13 mouse cellular contexts compared by ENCODE assay signal in genomic region chr17:70808837-70809236, GRCm38 (mm10). TPM values are rescaled to one million over a fixed set of nuclear protein-coding genes. Genes with fewer than 3 reads are reported as not detected.
DNase-seq lines count a peak whose midpoint lies in the region; ATAC-seq lines count a peak whose summit lies in the region.
"Had no signal": no experiment of that assay in that cellular context is flagged by ENCODE, and none has a peak within 500 bp of the region (broad histone marks: within the 10 kb centered on the region; RNA-seq: fewer than 3 reads in every experiment).

No protein-coding gene starts in this region.

- no peaks in the 10 kb centered on the region for H3K9me3 ChIP-seq in hindbrain, embryonic 15.5 days
- H3K9me3 ChIP-seq in hindbrain, embryonic 10.5 days: no peaks in the 10 kb centered on the region
- H3K9me3 ChIP-seq in neural tube, embryonic 12.5 days: no peaks in the 10 kb centered on the region
- H3K9me3 ChIP-seq in limb, embryonic 13.5 days: no peaks in the 10 kb centered on the region
- H3K9me3 ChIP-seq in midbrain, embryonic 16.5 days (replicated peaks; ENCODE audit: control insufficient read depth, low read length, poor library complexity, severe bottlenecking): no peaks in the 10 kb centered on the region
- H3K9me3 ChIP-seq: liver, embryonic 13.5 days had no signal

- H3K36me3 ChIP-seq in hindbrain, embryonic 15.5 days: no peaks in the 10 kb centered on the region
- H3K36me3 ChIP-seq in hindbrain, embryonic 10.5 days: no peaks in the 10 kb centered on the region
- no peaks in the 10 kb centered on the region for H3K36me3 ChIP-seq in neural tube, embryonic 12.5 days
- no peaks in the 10 kb centered on the region for H3K36me3 ChIP-seq in limb, embryonic 13.5 days
- no peaks in the 10 kb centered on the region for H3K36me3 ChIP-seq in midbrain, embryonic 16.5 days (ENCODE audit: control insufficient read depth, insufficient read depth, low read length)
- H3K36me3 ChIP-seq: liver, embryonic 13.5 days had no signal

- H3K4me1 ChIP-seq in hindbrain, embryonic 15.5 days (replicated peaks): no peaks in the 10 kb centered on the region
- peaks cover 14% of the 10 kb centered on the region for H3K4me1 ChIP-seq in hindbrain, embryonic 10.5 days (replicated peaks)
- H3K4me1 ChIP-seq in neural tube, embryonic 12.5 days: peaks cover 6% of the 10 kb centered on the region; the same call in 1 of the 2 replicates
- no peaks in the 10 kb centered on the region for H3K4me1 ChIP-seq in limb, embryonic 13.5 days
- no peaks in the 10 kb centered on the region for H3K4me1 ChIP-seq in midbrain, embryonic 16.5 days (ENCODE audit: control insufficient read depth, insufficient read depth, low read length)
- H3K4me1 ChIP-seq: liver, embryonic 13.5 days had no signal

- DNase-seq in hindbrain, embryonic 10.5 days (ENCODE audit: low spot score): no peak
- DNase-seq in neural tube, embryonic 10.5 days (ENCODE audit: extremely low spot score, low spot score): no peak
- peak; percentile 83 for DNase-seq in adrenal gland, adult 2 months
- no peak for DNase-seq in layer of hippocampus, adult 9-11 months
- DNase-seq: cerebellum, postnatal 25 days; liver, embryonic 13.5 days had no signal

- no peak overlapping the region for H3K9ac ChIP-seq in hindbrain, embryonic 15.5 days
- H3K9ac ChIP-seq in neural tube, embryonic 12.5 days: no peak overlapping the region
- no peak overlapping the region for H3K9ac ChIP-seq in limb, embryonic 13.5 days
- no peak overlapping the region for H3K9ac ChIP-seq in midbrain, embryonic 16.5 days (ENCODE audit: low read depth, low read length)
- H3K9ac ChIP-seq: liver, embryonic 13.5 days had no signal

- no peak overlapping the region for H3K27ac ChIP-seq in hindbrain, embryonic 15.5 days (replicated peaks)
- H3K27ac ChIP-seq in hindbrain, embryonic 10.5 days: no peak overlapping the region
- no peak overlapping the region for H3K27ac ChIP-seq in neural tube, embryonic 12.5 days
- H3K27ac ChIP-seq in limb, embryonic 13.5 days: no peak overlapping the region
- H3K27ac ChIP-seq in midbrain, embryonic 16.5 days (ENCODE audit: low read length): no peak overlapping the region
- H3K27ac ChIP-seq: liver, embryonic 13.5 days; macrophage had no signal

- no peak for ATAC-seq in hindbrain, embryonic 15.5 days (ENCODE audit: low FRiP score, low read depth)
- no peak for ATAC-seq in neural tube, embryonic 12.5 days (ENCODE audit: low FRiP score, low read depth)
- ATAC-seq in limb, embryonic 13.5 days (ENCODE audit: low FRiP score, low read depth): no peak
- ATAC-seq in midbrain, embryonic 16.5 days: no peak
- ATAC-seq: hindbrain, embryonic 16.5 days had no signal

- no peak overlapping the region for H3K4me3 ChIP-seq in hindbrain, embryonic 15.5 days
- H3K4me3 ChIP-seq in hindbrain, embryonic 10.5 days: no peak overlapping the region; the same call in 1 of the 2 replicates
- no peak overlapping the region for H3K4me3 ChIP-seq in neural tube, embryonic 12.5 days
- no peak overlapping the region for H3K4me3 ChIP-seq in limb, embryonic 13.5 days
- no peak overlapping the region for H3K4me3 ChIP-seq in midbrain, embryonic 16.5 days (ENCODE audit: low read depth, low read length)
- H3K4me3 ChIP-seq: erythroblast, embryonic 14.5 days; liver, embryonic 13.5 days had no signal

- 0 out of 2 replicates have a peak overlapping the region, but pooled peaks have one; percentile 6 for H3K4me2 ChIP-seq in hindbrain, embryonic 15.5 days
- H3K4me2 ChIP-seq in neural tube, embryonic 12.5 days (replicated peaks): peak overlapping the region; percentile 28; the same call in 1 of the 2 replicates
- H3K4me2 ChIP-seq in limb, embryonic 13.5 days (replicated peaks): peak overlapping the region; percentile 27; the same call in 1 of the 2 replicates
- no peak overlapping the region for H3K4me2 ChIP-seq in midbrain, embryonic 16.5 days (ENCODE audit: low read length)
- H3K4me2 ChIP-seq: liver, embryonic 13.5 days had no signal

- H3K27me3 ChIP-seq in hindbrain, embryonic 15.5 days: no peaks in the 10 kb centered on the region
- H3K27me3 ChIP-seq in hindbrain, embryonic 10.5 days (ENCODE audit: insufficient read depth, poor library complexity, severe bottlenecking): peaks cover 12% of the 10 kb centered on the region; the same call in 1 of the 2 replicates
- no peaks in the 10 kb centered on the region for H3K27me3 ChIP-seq in neural tube, embryonic 12.5 days (replicated peaks)
- H3K27me3 ChIP-seq in limb, embryonic 13.5 days: no peaks in the 10 kb centered on the region
- peaks cover 4% of the 10 kb centered on the region; the same call in 1 of the 2 replicates for H3K27me3 ChIP-seq in midbrain, embryonic 16.5 days (ENCODE audit: control insufficient read depth, insufficient read depth, low read depth, low read length)

- 33% methylated on average over 14 of the region's 14 CpGs for WGBS in hindbrain, embryonic 15.5 days
- 32% methylated on average over 14 of the region's 14 CpGs for WGBS in hindbrain, embryonic 10.5 days
- 34% methylated on average over 14 of the region's 14 CpGs for WGBS in neural tube, embryonic 12.5 days
- WGBS in limb, embryonic 13.5 days: 47% methylated on average over 14 of the region's 14 CpGs
- WGBS in midbrain, embryonic 16.5 days: 35% methylated on average over 14 of the region's 14 CpGs

RNA-seq across cellular contexts. Expression of gene Tgif1, which starts 44.5 kb away (rescaled TPM):
- 14.6 and 16.2 TPM in 2 replicates for polyA plus RNA-seq in hindbrain, embryonic 15.5 days (2015; fragmentation: Nextera tagmentation; extraction: Ambion mirVana)
- polyA plus RNA-seq in hindbrain, embryonic 10.5 days (2016; fragmentation: Nextera tagmentation; extraction: Ambion mirVana): 68.9 and 83.0 TPM in 2 replicates
- polyA plus RNA-seq in neural tube, embryonic 12.5 days (2016; fragmentation: Nextera tagmentation; extraction: Ambion mirVana): 52.7 and 57.2 TPM in 2 replicates
- total RNA-seq in adrenal gland, adult 2 months (2021): 10 to 100 TPM; 39.3 to 56.3 TPM
- 27.8 and 30.3 TPM in 2 replicates for polyA plus RNA-seq in adrenal gland, adult 2 months (2012; rRNA removed)
- 98.7 and 103 TPM in 2 replicates for polyA plus RNA-seq in limb, embryonic 13.5 days (2015; fragmentation: Nextera tagmentation; extraction: Ambion mirVana)
- 7.4 and 8.2 TPM in 2 replicates for polyA plus RNA-seq in midbrain, embryonic 16.5 days (2015; fragmentation: Nextera tagmentation; extraction: Ambion mirVana)
